Mouse (Mus musculus): ENCODE measurements around the gene Erbb2.
"Not testable (repeated sequence)": the region's sequence is repeated elsewhere in the genome, so short reads cannot be mapped to it uniquely, and the experiment has no call there.

The Erbb2 gene

DNA sequence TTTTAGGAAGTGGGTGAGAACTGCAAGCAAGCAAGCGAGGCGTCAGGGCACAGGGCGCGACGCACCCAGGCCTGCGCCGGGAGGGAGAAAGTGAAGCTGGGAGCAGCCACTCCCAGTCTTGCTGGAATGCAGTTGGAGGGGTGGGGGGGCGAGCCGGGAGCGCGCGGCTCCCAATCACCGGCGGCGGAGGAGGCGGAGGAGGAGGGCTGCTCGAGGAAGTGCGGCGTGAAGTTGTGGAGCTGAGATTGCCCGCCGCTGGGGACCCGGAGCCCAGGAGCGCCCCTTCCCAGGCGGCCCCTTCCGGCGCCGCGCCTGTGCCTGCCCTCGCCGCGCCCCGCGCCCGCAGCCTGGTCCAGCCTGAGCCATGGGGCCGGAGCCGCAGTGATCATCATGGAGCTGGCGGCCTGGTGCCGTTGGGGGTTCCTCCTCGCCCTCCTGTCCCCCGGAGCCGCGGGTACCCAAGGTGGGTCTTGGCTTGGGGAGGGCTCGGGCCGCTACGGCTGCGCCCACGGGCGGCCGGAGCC, at the start of gene Erbb2:
Gene Erbb2 (plus strand): TSS at position 198 of the 524 bp plus-strand sequence.
- no peak for DNase-seq

DNA sequence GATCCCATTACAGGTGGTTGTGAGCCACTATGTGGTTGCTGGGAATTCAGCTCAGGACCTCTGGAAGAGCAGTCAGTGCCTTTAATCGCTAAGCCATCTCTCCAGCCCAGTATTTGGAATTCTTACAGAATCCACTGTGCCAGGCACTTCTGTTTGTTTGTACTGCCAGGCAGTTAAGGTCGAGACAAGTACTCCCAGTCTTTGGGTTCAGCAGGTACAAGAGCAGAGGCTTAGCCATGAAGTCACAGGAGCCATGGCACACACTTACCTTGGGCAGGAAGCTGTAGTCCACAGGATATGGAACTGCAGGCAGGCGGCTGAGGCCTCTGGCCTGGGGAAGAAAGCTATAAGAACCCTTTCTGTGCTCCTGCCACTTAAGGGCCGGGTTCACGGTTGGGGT, 48.5 kb upstream of the Erbb2 start:
- no peak for DNase-seq

- no peak for DNase-seq
Measured at GRCm38 (mm10) chr11:98364410-98364809, 47.9 kb upstream of the Erbb2 start.

DNA sequence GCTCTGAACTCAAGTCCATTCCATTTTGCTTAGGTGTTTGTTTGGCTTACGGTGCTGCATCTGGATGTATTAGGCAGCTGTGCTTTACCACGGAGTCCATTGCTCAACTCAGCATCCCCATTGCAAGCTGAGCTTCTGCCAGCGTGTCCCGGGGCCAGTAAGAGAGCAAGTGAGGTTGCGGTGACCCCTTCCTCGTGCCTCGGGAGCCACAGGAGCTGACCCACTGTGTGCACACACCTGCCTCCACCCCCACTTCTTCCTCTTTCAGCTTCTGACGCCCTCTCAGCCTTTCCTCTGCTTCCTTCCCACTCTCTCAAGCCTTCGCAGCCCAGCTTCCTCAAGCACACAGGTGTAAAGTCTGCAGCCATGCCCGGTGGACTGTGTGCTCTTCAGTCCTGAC, 46.0 kb upstream of the Erbb2 start:
- DNase-seq = no peak

DNA sequence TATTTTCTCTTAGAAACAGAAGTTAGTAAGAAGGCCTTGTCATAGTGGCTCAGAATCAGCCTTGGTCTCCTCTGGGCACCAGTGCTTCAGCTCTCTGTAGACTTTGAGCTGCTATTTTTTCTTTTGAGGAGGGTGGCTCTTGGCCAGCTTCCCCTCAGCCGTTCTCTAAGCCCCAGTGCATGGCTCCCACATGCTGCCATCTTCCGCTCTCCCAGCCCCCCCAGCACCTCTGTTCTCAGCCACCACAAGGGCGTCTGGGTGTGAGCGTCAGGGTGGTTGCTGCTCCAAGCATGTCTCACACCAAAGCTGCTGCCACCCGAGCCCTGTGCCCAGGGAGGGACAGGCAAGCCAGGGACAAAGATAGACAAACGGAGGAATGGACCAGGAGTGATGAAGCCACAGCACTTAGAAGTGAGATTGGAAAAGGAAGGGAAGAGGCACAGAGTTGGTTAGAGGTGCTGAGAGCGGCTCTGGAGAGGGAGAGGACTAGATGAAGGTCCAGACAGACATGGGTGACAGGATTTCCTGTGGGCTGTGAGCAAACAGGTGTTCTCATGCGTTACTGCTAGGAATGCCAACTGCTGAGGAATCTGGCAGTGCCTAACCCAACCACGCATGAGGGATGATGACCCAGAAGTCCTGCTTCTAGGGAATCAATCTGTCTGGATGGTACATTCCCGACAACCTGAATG, 45.0 kb upstream of the Erbb2 start:
- no peak for DNase-seq

GRCm38 (mm10) chr11:98367863-98368186, 44.4 kb upstream of the Erbb2 start:
- no peak for DNase-seq

DNA sequence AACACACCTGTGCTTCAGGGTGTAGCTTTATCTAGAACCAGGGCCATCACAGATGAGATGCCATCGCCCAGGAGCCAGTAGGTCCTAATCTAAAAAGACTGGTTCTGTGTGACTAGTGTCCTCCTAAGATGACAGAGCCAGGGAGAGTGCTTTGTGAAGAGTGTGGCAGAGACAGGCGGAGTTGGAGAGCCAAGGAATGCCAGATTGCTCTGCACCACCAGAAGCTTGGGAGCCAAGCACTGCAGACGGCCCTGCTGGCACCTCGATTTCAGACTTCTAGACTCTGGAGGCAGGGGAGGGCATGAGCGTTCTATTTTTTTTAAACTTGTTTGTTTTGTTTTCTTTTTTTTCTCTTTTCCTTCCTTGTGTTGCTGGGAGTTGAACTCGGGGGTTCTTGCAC, 42.9 kb upstream of the Erbb2 start:
- DNase-seq = peak; percentile 58 to 74

- no peak for DNase-seq
Measured at GRCm38 (mm10) chr11:98370588-98370987, 41.7 kb upstream of the Erbb2 start.

DNA sequence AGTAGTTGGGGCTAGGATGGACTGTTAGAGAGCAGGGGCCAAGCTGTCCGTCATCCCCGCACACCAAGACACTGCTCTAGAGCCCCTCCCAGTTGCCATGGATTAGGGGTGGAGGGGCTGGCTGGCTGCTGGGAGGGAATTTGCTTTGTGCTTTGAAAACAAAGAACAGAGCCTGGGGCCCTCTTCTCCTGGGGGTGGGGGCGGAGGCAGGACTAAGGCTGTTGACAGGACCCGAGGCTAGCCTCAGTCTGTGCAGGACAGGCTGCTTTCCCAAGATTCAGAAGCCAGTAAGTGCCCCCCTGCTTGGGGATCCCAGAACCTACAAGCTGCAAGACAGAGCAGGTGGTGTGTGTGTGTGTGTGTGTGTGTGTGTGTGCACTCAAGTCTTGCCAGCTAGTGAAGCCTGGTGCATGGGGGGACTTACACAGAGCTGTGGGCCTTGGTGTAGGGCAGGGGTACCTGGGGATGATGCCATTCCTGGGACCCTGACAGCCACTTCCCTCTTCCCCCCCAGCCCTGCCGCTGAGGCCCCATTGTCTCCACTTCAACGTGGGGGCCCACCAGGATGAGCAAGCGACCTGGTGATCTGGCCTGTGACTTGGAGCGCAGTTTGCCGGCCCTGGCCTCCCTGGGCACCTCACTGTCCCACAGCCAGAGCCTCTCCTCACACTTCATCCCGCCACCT, 40.6 kb upstream of the Erbb2 start:
- no peak for DNase-seq

DNA sequence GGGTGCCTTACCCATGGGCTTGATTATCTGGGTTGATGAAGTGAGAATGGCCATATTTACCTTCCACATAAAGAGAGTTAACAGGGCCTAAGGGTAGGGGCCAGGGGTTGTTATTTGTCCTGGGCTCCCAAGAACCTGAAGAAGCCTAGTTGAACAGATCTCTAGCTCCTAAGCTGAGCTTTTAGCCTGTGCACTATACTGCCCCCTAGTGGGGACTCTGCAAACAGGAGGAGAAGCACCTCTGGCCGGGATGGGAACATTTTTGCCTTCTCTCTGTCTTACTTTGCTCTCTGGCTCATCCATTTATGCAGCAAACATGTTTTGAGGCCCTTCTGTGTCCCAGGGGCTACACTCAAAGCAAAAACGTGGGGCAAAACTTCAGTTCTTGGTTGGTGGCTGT, 39.9 kb upstream of the Erbb2 start:
- peak; percentile 72 to 78 for DNase-seq

- no peak for DNase-seq
Measured at GRCm38 (mm10) chr11:98373244-98373643, 39.0 kb upstream of the Erbb2 start.

DNA sequence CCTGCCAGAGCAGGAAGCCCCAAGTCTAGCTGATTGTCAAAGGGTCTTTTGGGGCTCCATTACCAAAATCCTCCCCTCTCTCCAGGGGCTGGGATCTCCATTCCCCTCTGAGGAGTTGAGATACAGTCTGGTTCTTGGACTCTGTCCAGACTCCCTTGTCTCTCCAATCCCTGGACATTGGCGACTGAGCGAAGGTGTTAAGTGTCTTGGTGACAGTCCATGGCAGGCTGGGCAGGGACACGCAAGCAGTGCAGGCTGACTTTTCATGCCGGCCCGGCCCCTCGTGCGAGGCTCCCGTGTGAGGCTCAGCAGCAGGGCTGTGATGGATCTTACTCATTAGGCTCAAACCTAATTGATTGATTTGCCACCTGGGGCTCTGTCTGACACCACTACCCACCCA, 38.0 kb upstream of the Erbb2 start:
- DNase-seq = no peak

GRCm38 (mm10) chr11:98376756-98377155, 35.5 kb upstream of the Erbb2 start:
- no peak for DNase-seq

- DNase-seq = no peak
Measured at GRCm38 (mm10) chr11:98377787-98378186, 34.5 kb upstream of the Erbb2 start.

DNA sequence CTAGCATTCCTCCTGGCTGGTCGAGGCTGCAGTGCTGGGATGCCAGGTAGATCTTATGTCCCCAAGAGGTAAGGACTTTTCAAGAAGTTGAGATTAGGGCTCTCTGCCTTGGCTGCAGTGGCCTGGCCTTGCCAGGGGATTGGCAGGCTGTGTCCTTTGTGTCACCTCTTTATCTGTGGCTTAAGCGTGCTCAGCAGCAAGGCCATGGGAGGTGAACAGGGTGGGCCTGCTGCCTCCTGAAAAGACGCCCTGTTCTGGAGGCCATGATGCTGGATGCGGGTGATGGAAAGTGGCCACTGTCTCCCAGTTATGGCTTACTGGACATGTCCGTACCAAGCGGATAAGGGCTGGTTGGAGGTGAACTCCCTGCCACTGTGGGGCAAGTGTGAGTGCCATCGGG, 32.9 kb upstream of the Erbb2 start:
- no peak for DNase-seq

GRCm38 (mm10) chr11:98380106-98380505, 32.2 kb upstream of the Erbb2 start:
- peak; percentile 62 to 72 for DNase-seq

- no peak for DNase-seq
Measured at GRCm38 (mm10) chr11:98381651-98382050, 30.6 kb upstream of the Erbb2 start.

DNA sequence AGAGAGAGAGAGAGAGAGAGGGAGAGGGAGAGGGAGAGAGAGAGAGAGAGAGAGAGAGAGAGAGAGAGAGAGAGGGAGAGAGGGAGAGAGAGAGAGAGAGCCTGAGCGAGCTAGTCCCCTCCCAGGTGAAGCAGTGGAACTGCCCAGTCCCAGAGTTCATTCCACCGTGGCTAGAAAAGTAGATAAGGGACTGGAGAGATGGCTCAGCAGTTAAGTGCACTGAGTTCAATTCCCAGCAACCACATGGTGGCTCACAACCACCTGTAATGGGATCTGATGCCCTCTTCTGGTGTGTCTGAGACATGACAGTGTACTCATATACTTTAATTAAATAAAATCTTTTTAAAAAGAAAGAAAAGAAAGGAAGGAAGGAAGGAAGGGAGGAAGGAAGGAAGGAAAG, 29.9 kb upstream of the Erbb2 start:
- DNase-seq = not testable (repeated sequence)

- DNase-seq = peak; percentile 60 to 69
Measured at GRCm38 (mm10) chr11:98383261-98384030, 28.8 kb upstream of the Erbb2 start, which contains the start of gene Tcap. TSS of gene Tcap (plus strand) at chr11:98383811.

- no peak for DNase-seq
Measured at GRCm38 (mm10) chr11:98384216-98384615, 28.1 kb upstream of the Erbb2 start.

- DNase-seq = peak in 1 of 2 experiments; percentile 43
Measured at GRCm38 (mm10) chr11:98384721-98385637, 27.3 kb upstream of the Erbb2 start.
